Mouse (Mus musculus) layer of hippocampus, postnatal 10 days (tissue): ENCODE measurements around the gene Gm30083. TPM values are rescaled to one million over a fixed set of nuclear protein-coding genes. Genes with fewer than 3 reads are reported as not detected.
A peak's percentile ranks its signal among the peaks of the same experiment; 100 is the strongest.

Source experiments
- DNase-seq, 2 experiments: peaks; one replicate each; pipeline ENCODE4 v3.0.0; 2021; ENCODE audit warnings: low spot score in 2 of 2
- long read RNA-seq: library from polyadenylated mRNA; stranded (forward); transcript quantifications from one replicate; pipeline ENCODE4 v2.0.0, GENCODE M21; 2023
- total RNA-seq, 2 experiments: library from RNA; stranded (reverse); gene quantifications; 2 replicates each; pipeline ENCODE4 v1.2.3; 2021

The Gm30083 gene
- not detected for total RNA-seq
- long read RNA-seq = 0 reads

- no peak for DNase-seq
Measured at GRCm38 (mm10) chr14:34015063-34015462, at the start of gene Gm30083. Gm30083 (minus strand) TSS chr14:34015182.

GRCm38 (mm10) chr14:34052516-34052915, 37.5 kb upstream of the Gm30083 start, which contains the start of gene Antxrl:
Antxrl (plus strand) TSS chr14:34052707.
- no peak for DNase-seq

GRCm38 (mm10) chr14:34050101-34050779, 35.3 kb upstream of the Gm30083 start:
- DNase-seq = peak in 1 of 2 experiments; percentile 22

GRCm38 (mm10) chr14:34043341-34043740, 28.4 kb upstream of the Gm30083 start:
- no peak for DNase-seq

GRCm38 (mm10) chr14:34041241-34041640, 26.3 kb upstream of the Gm30083 start:
- DNase-seq = no peak

GRCm38 (mm10) chr14:34033841-34034610, 19.0 kb upstream of the Gm30083 start:
- no peak for DNase-seq

GRCm38 (mm10) chr14:34026710-34027109, 11.7 kb upstream of the Gm30083 start:
- no peak for DNase-seq

- DNase-seq = no peak
Measured at GRCm38 (mm10) chr14:34016938-34017337, 2.0 kb upstream of the Gm30083 start.

GRCm38 (mm10) chr14:34016381-34016780, 1.4 kb upstream of the Gm30083 start, which contains the start of gene Gm5460:
Gm5460 (plus strand) TSS chr14:34016758.
- DNase-seq = no peak

- no peak for DNase-seq
Measured at GRCm38 (mm10) chr14:34002358-34002757, 12.6 kb downstream of the Gm30083 start.

- DNase-seq = no peak
Measured at GRCm38 (mm10) chr14:34001445-34001844, 13.5 kb downstream of the Gm30083 start.

GRCm38 (mm10) chr14:34000076-34000475, 14.9 kb downstream of the Gm30083 start:
- no peak for DNase-seq

- no peak for DNase-seq
Measured at GRCm38 (mm10) chr14:33997427-33997826, 17.6 kb downstream of the Gm30083 start.

- DNase-seq = no peak
Measured at GRCm38 (mm10) chr14:33993521-33994289, 21.3 kb downstream of the Gm30083 start.

- DNase-seq = no peak
Measured at GRCm38 (mm10) chr14:33993051-33993450, 21.9 kb downstream of the Gm30083 start.

GRCm38 (mm10) chr14:33991971-33992370, 23.0 kb downstream of the Gm30083 start:
- DNase-seq = no peak

GRCm38 (mm10) chr14:33989201-33989600, 25.8 kb downstream of the Gm30083 start:
- DNase-seq = no peak

- DNase-seq = peak; percentile 39 to 44
Measured at GRCm38 (mm10) chr14:33978604-33979059, 36.4 kb downstream of the Gm30083 start, which contains the start of gene Zfp488. Zfp488 (minus strand) TSS chr14:33978764.

GRCm38 (mm10) chr14:33977748-33978147, 37.2 kb downstream of the Gm30083 start:
- DNase-seq = no peak

- DNase-seq = no peak
Measured at GRCm38 (mm10) chr14:33974752-33975151, 40.2 kb downstream of the Gm30083 start.

- no peak for DNase-seq
Measured at GRCm38 (mm10) chr14:33972679-33973078, 42.3 kb downstream of the Gm30083 start.
